In the genomic region with DNA sequence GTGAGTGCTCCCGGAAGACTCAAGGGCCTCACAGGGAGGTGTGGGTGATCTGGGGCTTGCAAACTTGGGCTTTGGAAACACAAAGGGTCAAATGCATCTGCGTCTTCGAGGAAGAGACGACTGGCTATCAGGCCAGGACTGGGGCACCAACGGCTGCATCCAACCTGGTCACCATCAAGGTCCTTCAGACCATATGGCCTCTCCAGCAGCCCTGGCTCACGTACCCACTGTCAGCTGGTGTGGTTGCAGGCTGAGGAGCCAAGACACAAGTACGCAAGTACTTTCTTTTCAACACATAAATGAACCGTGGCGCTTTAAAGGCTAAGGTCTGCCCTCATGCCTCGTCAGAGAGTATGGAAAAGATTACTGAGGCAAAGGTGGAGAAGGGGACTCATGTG, we compare ENCODE assay signal across 10 mouse cellular contexts. TPM values are rescaled to one million over a fixed set of nuclear protein-coding genes. Genes with fewer than 3 reads are reported as not detected.
A peak's percentile ranks its signal among the peaks of the same experiment; 100 is the strongest.
DNase-seq lines count a peak whose midpoint lies in the region; ATAC-seq and TF ChIP-seq lines count a peak whose summit lies in the region.
"Had no signal": no experiment of that assay in that cellular context is flagged by ENCODE, and none has a peak within 500 bp of the region (broad histone marks: within the 10 kb centered on the region; RNA-seq: fewer than 3 reads in every experiment).

No protein-coding gene starts in this region.

- no peak for TF ChIP-seq CTCF in liver, postnatal 0 days (IDR thresholded peaks at IDR 0.05; ENCODE audit: low read depth)

- H3K4me2 ChIP-seq in liver, postnatal 0 days (ENCODE audit: low read depth, low read length) = no peak overlapping the region
- no peak overlapping the region for H3K4me2 ChIP-seq in embryonic facial prominence, embryonic 13.5 days
- 0 out of 2 replicates have a peak overlapping the region, but pooled peaks have one; percentile 11 for H3K4me2 ChIP-seq in neural tube, embryonic 13.5 days
- H3K4me2 ChIP-seq: heart, embryonic 15.5 days; hindbrain, embryonic 13.5 days had no signal

- no peaks in the 10 kb centered on the region for H3K36me3 ChIP-seq in liver, postnatal 0 days (replicated peaks; ENCODE audit: insufficient read depth, low read length)
- H3K36me3 ChIP-seq in embryonic facial prominence, embryonic 13.5 days = no peaks in the 10 kb centered on the region
- no peaks in the 10 kb centered on the region for H3K36me3 ChIP-seq in neural tube, embryonic 13.5 days
- H3K36me3 ChIP-seq: heart, embryonic 15.5 days; hindbrain, embryonic 13.5 days had no signal

- no peak for TF ChIP-seq EP300 in liver, postnatal 0 days (IDR thresholded peaks at IDR 0.05; ENCODE audit: low read depth)

- no peak overlapping the region for H3K9ac ChIP-seq in liver, postnatal 0 days (replicated peaks)
- no peak overlapping the region; the same call in 1 of the 2 replicates for H3K9ac ChIP-seq in embryonic facial prominence, embryonic 13.5 days
- H3K9ac ChIP-seq in neural tube, embryonic 13.5 days = 0 out of 2 replicates have a peak overlapping the region, but pooled peaks have one; percentile 12
- H3K9ac ChIP-seq: heart, embryonic 15.5 days had no signal

- DNase-seq in cerebellum, adult 9-11 months = peak; percentile 55
- DNase-seq in cerebellum, postnatal 14 days = no peak
- DNase-seq in liver, postnatal 0 days = no peak
- no peak for DNase-seq in liver
- DNase-seq in spleen, postnatal 10 days (ENCODE audit: low spot score in 2 of 2) = no peak
- no peak for DNase-seq in kidney, postnatal 25 days

- H3K9me3 ChIP-seq in liver, postnatal 0 days (ENCODE audit: low read length) = no peaks in the 10 kb centered on the region
- no peaks in the 10 kb centered on the region for H3K9me3 ChIP-seq in embryonic facial prominence, embryonic 13.5 days
- no peaks in the 10 kb centered on the region for H3K9me3 ChIP-seq in neural tube, embryonic 13.5 days
- H3K9me3 ChIP-seq: heart, embryonic 15.5 days; hindbrain, embryonic 13.5 days had no signal

- H3K27ac ChIP-seq in liver, postnatal 0 days (ENCODE audit: low read depth) = peak overlapping the region; percentile 8
- 0 out of 2 replicates have a peak overlapping the region, but pooled peaks have one; percentile 17 for H3K27ac ChIP-seq in embryonic facial prominence, embryonic 13.5 days
- 0 out of 2 replicates have a peak overlapping the region, but pooled peaks have one; percentile 15 for H3K27ac ChIP-seq in neural tube, embryonic 13.5 days (replicated peaks)
- H3K27ac ChIP-seq: heart, embryonic 15.5 days; hindbrain, embryonic 13.5 days had no signal

- no peak for ATAC-seq in liver, postnatal 0 days
- no peak for ATAC-seq in embryonic facial prominence, embryonic 13.5 days (ENCODE audit: insufficient number of reproducible peaks, insufficient read depth, low FRiP score, low TSS enrichment, low read depth)
- ATAC-seq in neural tube, embryonic 13.5 days (ENCODE audit: low read depth) = no peak

- no peaks in the 10 kb centered on the region for H3K27me3 ChIP-seq in liver, postnatal 0 days (ENCODE audit: insufficient read depth, low read length)
- no peaks in the 10 kb centered on the region for H3K27me3 ChIP-seq in embryonic facial prominence, embryonic 13.5 days
- H3K27me3 ChIP-seq in neural tube, embryonic 13.5 days = no peaks in the 10 kb centered on the region
- H3K27me3 ChIP-seq: heart, embryonic 15.5 days; hindbrain, embryonic 13.5 days had no signal

- 66% methylated on average over 10 of the region's 10 CpGs for WGBS in liver, postnatal 0 days (ENCODE audit: insufficient replicate concordance)
- 51% methylated on average over 10 of the region's 10 CpGs for WGBS in embryonic facial prominence, embryonic 13.5 days
- 55% methylated on average over 10 of the region's 10 CpGs for WGBS in neural tube, embryonic 13.5 days

- no peak overlapping the region for H3K4me3 ChIP-seq in liver, postnatal 0 days (ENCODE audit: low read depth, low read length)
- H3K4me3 ChIP-seq in embryonic facial prominence, embryonic 13.5 days = no peak overlapping the region
- H3K4me3 ChIP-seq in neural tube, embryonic 13.5 days = no peak overlapping the region
- H3K4me3 ChIP-seq: heart, embryonic 15.5 days; hindbrain, embryonic 13.5 days had no signal

- peaks cover 24% of the 10 kb centered on the region for H3K4me1 ChIP-seq in liver, postnatal 0 days (ENCODE audit: insufficient read depth)
- H3K4me1 ChIP-seq in embryonic facial prominence, embryonic 13.5 days = peaks cover 50% of the 10 kb centered on the region
- H3K4me1 ChIP-seq in neural tube, embryonic 13.5 days (replicated peaks) = peaks cover 71% of the 10 kb centered on the region

RNA-seq across cellular contexts. Expression of a gene that starts 40.5 kb away (rescaled TPM):
- 1.0 and 1.5 TPM in 2 replicates for polyA plus RNA-seq in liver, postnatal 0 days (2015; fragmentation: Nextera tagmentation; extraction: Ambion mirVana)
- 22.7 and 24.9 TPM in 2 replicates for polyA plus RNA-seq in embryonic facial prominence, embryonic 13.5 days (2015; fragmentation: Nextera tagmentation; extraction: Ambion mirVana)
- 49.0 and 50.8 TPM in 2 replicates for polyA plus RNA-seq in neural tube, embryonic 13.5 days (2015; fragmentation: Nextera tagmentation; extraction: Ambion mirVana)

RNA-seq across cellular contexts. Expression of a gene that starts 40.6 kb away (rescaled TPM):
- polyA plus RNA-seq in liver, postnatal 0 days (2015; fragmentation: Nextera tagmentation; extraction: Ambion mirVana) = 0.89 and 0.95 TPM in 2 replicates
- 6.7 and 7.1 TPM in 2 replicates for polyA plus RNA-seq in embryonic facial prominence, embryonic 13.5 days (2015; fragmentation: Nextera tagmentation; extraction: Ambion mirVana)
- 15.7 and 15.8 TPM in 2 replicates for polyA plus RNA-seq in neural tube, embryonic 13.5 days (2015; fragmentation: Nextera tagmentation; extraction: Ambion mirVana)
